Comparison of ENCODE assay signal across 19 mouse cellular contexts in the genomic region with DNA sequence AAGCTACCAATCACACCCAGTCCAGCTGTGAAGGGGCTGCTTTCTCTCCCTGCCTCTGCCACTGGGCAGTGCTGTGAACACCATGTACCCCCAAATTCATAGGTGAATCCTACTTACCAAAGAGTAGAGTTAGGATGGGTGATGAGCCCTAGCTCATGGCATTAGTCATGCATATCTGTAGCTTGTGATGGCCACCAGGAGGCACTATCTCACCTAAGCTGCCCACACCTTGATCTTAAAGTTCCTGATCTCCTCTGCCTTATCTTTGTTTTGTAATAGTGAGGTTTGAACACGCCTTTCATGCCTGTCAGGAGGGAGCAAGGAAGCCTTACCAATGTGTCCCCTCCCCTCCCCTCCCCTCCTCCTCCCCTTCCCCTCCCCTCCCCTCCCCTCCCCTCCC.
DNase-seq lines count a peak whose midpoint lies in the region; ATAC-seq and TF ChIP-seq lines count a peak whose summit lies in the region.
"Had no signal": no experiment of that assay in that cellular context is flagged by ENCODE, and none has a peak within 500 bp of the region (broad histone marks: within the 10 kb centered on the region; RNA-seq: fewer than 3 reads in every experiment).

No protein-coding gene starts in this region.

- H3K79me2 ChIP-seq in heart, adult 2 months (replicated peaks; ENCODE audit: control insufficient read depth, insufficient read depth, low read length): no peaks in the 10 kb centered on the region

- H3K27ac ChIP-seq in heart, adult 2 months: no peak overlapping the region
- peak overlapping the region; percentile 38; the same call in 1 of the 2 replicates for H3K27ac ChIP-seq in midbrain, embryonic 10.5 days (replicated peaks)
- H3K27ac ChIP-seq in midbrain, embryonic 14.5 days (replicated peaks; ENCODE audit: low read depth, low read length): no peak overlapping the region
- H3K27ac ChIP-seq: midbrain, embryonic 15.5 days; neural tube, embryonic 13.5 days had no signal

- no peaks in the 10 kb centered on the region for H3K36me3 ChIP-seq in heart, adult 2 months (ENCODE audit: control insufficient read depth, insufficient read depth, low read length)
- H3K36me3 ChIP-seq in midbrain, embryonic 10.5 days: no peaks in the 10 kb centered on the region
- H3K36me3 ChIP-seq in midbrain, embryonic 14.5 days (ENCODE audit: control insufficient read depth, insufficient read depth, low read length): no peaks in the 10 kb centered on the region
- H3K36me3 ChIP-seq: midbrain, embryonic 15.5 days; neural tube, embryonic 13.5 days had no signal

- no peak overlapping the region for H3K9ac ChIP-seq in heart, adult 2 months (ENCODE audit: low read depth, low read length)
- H3K9ac ChIP-seq in midbrain, embryonic 14.5 days (replicated peaks; ENCODE audit: low read length): no peak overlapping the region
- H3K9ac ChIP-seq: forebrain, postnatal 0 days; midbrain, embryonic 15.5 days; neural tube, embryonic 13.5 days had no signal

- H3K27me3 ChIP-seq in heart, adult 2 months (ENCODE audit: control insufficient read depth, insufficient read depth, low read length): no peaks in the 10 kb centered on the region
- H3K27me3 ChIP-seq in midbrain, embryonic 10.5 days (ENCODE audit: low read depth, poor library complexity, severe bottlenecking): no peaks in the 10 kb centered on the region
- H3K27me3 ChIP-seq in midbrain, embryonic 14.5 days (ENCODE audit: control insufficient read depth, insufficient read depth, low read length): no peaks in the 10 kb centered on the region
- H3K27me3 ChIP-seq: midbrain, embryonic 15.5 days; neural tube, embryonic 13.5 days had no signal

- no peak for TF ChIP-seq EP300 in heart, adult 2 months (IDR thresholded peaks at IDR 0.05; ENCODE audit: insufficient read depth, low read depth, low read length)

- DNase-seq in adrenal gland, adult (ENCODE audit: inconsistent age in 2 of 2, low spot score in 1 of 2): peak; percentile 22 to 60
- DNase-seq in adrenal gland, adult 18-20 months (ENCODE audit: low spot score in 2 of 2): no peak
- DNase-seq in heart, adult 2 months: no peak
- DNase-seq in heart, adult 18-20 months: no peak
- DNase-seq in midbrain, embryonic 10.5 days (ENCODE audit: low spot score): no peak
- DNase-seq in midbrain, embryonic 14.5 days: no peak
- DNase-seq in embryo, embryonic 10.5 days (ENCODE audit: low spot score): no peak
- DNase-seq: forebrain, postnatal 0 days; heart, adult 11 months; kidney, postnatal 4 days; lung, postnatal 36 days; retina, postnatal 1 day; spleen, adult 18-20 months had no signal

- H3K4me1 ChIP-seq in heart, adult 2 months (ENCODE audit: control insufficient read depth, insufficient read depth, low read length): no peaks in the 10 kb centered on the region
- H3K4me1 ChIP-seq in midbrain, embryonic 10.5 days: peaks cover 31% of the 10 kb centered on the region
- peaks cover 8% of the 10 kb centered on the region for H3K4me1 ChIP-seq in midbrain, embryonic 14.5 days (ENCODE audit: control insufficient read depth, insufficient read depth, low read length)

- 40% methylated on average over 1 of the region's 1 CpGs for WGBS in heart, adult 2 months
- 85% methylated on average over 1 of the region's 1 CpGs for WGBS in midbrain, embryonic 10.5 days
- WGBS in midbrain, embryonic 14.5 days: 92% methylated on average over 1 of the region's 1 CpGs

- TF ChIP-seq POLR2A in heart, adult 2 months (IDR thresholded peaks at IDR 0.05; ENCODE audit: insufficient read depth, low read depth, low read length): no peak

- no peaks in the 10 kb centered on the region for H3K9me3 ChIP-seq in midbrain, embryonic 10.5 days (replicated peaks)
- H3K9me3 ChIP-seq in midbrain, embryonic 14.5 days (ENCODE audit: control insufficient read depth, low read length): no peaks in the 10 kb centered on the region
- H3K9me3 ChIP-seq: midbrain, embryonic 15.5 days; neural tube, embryonic 13.5 days had no signal

- no peak overlapping the region for H3K4me2 ChIP-seq in midbrain, embryonic 14.5 days (ENCODE audit: low read length)
- H3K4me2 ChIP-seq: liver, embryonic 11.5 days; midbrain, embryonic 15.5 days; neural tube, embryonic 13.5 days had no signal

- H3K4me3 ChIP-seq in heart, adult 2 months: no peak overlapping the region
- H3K4me3 ChIP-seq in midbrain, embryonic 10.5 days: no peak overlapping the region
- no peak overlapping the region for H3K4me3 ChIP-seq in midbrain, embryonic 14.5 days (replicated peaks; ENCODE audit: low read depth, low read length)
- H3K4me3 ChIP-seq: midbrain, embryonic 15.5 days; neural tube, embryonic 13.5 days had no signal

- ATAC-seq in midbrain, embryonic 14.5 days (ENCODE audit: low FRiP score, low TSS enrichment): no peak
- no peak for ATAC-seq in frontal cortex, adult (ENCODE audit: low TSS enrichment)
- ATAC-seq: activated CD4-positive, CD25-positive, alpha-beta regulatory T cell, adult 4 months; forebrain, postnatal 0 days; inflammation-experienced regulatory T-cells, adult 6 months; midbrain, embryonic 15.5 days had no signal

- TF ChIP-seq CTCF in heart, adult 2 months (IDR thresholded peaks at IDR 0.05): peak; percentile 52

- intact Hi-C loops in heart, adult 2 months (cut with DNase I): no loop called here

Comparison
In these comparisons a context has a peak if more than half of its experiments do, and no peak if none do; other contexts are left out.
1. DNase-seq: peak in adrenal gland, adult (2 of 2); none in adrenal gland, adult 18-20 months (0 of 2), heart, adult 2 months (0 of 2), heart, adult 18-20 months (0 of 2), midbrain, embryonic 10.5 days (single experiment), midbrain, embryonic 14.5 days (single experiment) and embryo, embryonic 10.5 days (single experiment).